Mouse (Mus musculus) right cerebral cortex, postnatal 10 days (tissue): ENCODE results near the gene Klhl12.
"Not testable (repeated sequence)": the region's sequence is repeated elsewhere in the genome, so short reads cannot be mapped to it uniquely, and the experiment has no call there.

Experiments used
- DNase-seq, 2 experiments: peaks; one replicate each; pipeline ENCODE4 v3.0.0; 2021; ENCODE audit warnings: low spot score in 2 of 2

Gene Klhl12

GRCm38 (mm10) chr1:134513876-134514590, 58.7 kb downstream of the Klhl12 start:
- DNase-seq: no peak

DNA sequence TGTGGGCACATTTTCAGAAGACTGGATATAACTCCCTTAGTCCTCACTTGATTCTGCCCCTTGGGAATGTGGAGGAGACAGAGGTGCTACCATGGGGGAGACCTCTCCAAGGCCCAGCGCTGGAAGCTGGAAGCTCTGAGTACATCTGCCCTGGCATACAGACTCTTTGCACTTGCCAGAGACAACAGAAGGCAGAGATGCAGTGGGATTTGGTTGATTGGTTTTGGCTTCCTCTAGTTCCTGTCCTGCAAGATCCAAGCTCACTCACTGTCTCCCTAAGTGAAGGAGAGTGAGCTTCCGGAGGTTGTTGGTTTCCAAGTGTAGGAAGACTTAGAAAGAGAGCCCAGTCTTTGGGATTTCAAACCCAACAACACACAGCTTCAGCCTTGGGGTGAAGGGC, 60.6 kb downstream of the Klhl12 start:
- DNase-seq: no peak

GRCm38 (mm10) chr1:134516491-134517198, 61.3 kb downstream of the Klhl12 start:
- DNase-seq: no peak

- DNase-seq: not testable (repeated sequence)
Observed at GRCm38 (mm10) chr1:134517841-134518240, 62.5 kb downstream of the Klhl12 start.

DNA sequence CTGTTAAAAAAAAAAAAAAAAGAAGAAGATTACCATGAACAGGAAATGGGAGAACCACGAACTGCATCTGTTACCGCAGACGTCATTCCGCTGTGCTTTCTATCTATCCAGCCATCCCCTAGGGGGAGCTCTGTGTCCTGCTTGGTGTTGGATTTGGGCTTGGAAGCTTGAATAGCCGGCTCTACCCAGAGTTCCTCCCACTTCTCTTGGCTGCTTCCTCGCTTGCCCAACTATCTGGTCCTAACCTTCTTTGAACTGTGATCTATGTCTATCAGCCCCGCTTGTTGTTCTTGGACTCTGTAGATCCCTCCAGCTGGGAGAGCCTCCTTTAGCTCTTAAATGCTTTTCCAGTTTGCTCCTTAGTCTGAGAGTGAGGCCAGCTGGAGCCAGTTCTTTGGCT, 63.3 kb downstream of the Klhl12 start:
- peak; percentile 84 for DNase-seq

DNA sequence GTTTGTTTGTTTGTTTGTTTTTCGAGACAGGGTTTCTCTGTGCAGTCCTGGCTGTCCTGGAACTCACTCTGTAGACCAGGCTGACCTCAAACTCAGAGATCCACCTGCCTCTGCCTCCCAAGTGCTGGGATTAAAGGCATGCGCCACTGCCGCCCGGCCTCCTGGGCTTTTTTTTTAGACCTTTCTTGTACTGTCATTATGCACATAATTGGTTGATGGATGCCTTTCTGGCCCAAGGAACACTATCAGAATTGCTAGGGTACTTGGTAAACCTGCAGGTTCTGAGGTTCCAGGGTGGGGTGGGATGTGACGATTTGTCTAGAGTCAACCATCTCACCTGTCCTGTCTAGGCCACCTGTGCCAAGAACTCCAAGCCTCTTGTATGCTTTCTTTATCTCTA, 63.9 kb downstream of the Klhl12 start:
- not testable (repeated sequence) for DNase-seq

GRCm38 (mm10) chr1:134520001-134520721, 64.8 kb downstream of the Klhl12 start:
- no peak for DNase-seq

DNA sequence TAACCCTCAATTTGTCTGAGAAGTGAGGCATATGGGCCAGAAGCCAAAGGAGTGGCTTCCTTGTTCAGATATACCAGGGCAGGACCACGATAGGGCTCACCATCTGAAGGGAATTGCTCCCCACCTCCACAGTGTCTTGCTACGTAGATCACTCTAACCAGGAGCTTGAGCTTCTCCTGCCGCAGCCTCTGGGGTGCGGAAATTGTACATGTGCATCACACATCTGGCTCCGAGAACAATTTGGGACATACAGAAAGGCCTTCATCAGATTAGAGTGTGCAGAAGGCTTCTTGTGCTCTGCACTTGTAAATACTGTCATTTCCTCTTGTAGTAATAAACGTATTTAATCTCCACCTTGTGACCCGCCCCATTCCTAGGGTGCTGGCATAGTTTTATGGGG, 65.8 kb downstream of the Klhl12 start:
- DNase-seq: no peak

GRCm38 (mm10) chr1:134522325-134522724, 67.0 kb downstream of the Klhl12 start:
- DNase-seq: no peak

DNA sequence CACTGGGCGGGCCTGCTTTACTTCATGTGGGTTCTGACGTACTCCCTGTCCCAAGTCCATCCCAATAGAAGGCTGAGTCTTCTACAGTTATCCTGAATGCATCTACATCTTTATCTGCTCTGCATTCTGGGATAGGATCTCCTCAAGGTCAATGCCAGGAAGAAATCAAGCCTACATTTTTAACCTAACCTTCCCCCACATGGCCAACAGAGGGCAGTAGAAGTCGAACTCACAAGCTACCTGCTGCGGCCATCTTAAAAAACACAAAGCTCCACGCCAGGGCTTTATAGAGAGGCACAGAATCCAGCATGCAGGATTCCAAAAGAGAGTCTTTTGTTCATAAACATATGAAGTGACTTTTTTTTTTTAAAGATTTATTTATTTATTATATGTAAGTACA, 69.1 kb downstream of the Klhl12 start:
- DNase-seq: no peak

DNA sequence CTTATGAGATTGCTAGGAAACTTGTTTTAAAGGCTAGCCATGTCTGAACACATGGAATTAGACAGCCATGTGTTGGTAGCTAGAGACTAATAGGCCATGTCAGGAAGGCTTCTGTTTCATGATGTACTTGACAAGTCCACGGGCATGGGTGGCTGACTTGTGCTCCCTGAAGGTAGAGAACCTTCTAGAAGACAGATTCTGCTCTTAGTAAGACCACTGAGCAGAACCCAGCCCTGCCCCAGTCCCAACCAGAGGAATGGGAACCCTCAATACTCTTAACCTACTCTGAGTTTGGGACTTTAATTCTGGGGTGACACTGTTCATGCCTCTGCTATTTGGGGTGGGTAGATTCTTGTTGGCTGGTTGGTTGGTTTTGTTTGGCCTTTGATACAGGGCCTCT, 69.7 kb downstream of the Klhl12 start:
- DNase-seq: no peak

- DNase-seq: no peak
Observed at GRCm38 (mm10) chr1:134526752-134527151, 71.4 kb downstream of the Klhl12 start.

DNA sequence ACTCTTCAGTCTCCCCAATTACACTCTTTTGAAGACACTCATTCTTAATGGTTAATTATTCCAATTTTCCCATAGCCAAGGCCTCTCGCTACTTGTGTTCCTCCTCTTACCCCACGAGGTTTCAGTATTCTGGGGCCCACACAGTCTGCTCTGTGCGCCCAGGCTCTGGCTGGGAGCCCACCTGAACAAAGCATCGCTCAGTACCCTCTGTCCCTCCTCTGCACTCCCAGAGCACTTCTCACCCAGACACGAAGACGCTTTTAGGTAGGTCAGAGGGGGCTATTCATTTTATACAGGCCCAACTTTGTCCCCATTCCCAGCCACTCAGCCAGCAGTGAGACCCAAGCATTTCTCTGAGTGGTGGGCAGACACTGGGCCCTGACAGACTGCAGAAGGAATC, 75.3 kb downstream of the Klhl12 start:
- DNase-seq: peak; percentile 81 to 84

DNA sequence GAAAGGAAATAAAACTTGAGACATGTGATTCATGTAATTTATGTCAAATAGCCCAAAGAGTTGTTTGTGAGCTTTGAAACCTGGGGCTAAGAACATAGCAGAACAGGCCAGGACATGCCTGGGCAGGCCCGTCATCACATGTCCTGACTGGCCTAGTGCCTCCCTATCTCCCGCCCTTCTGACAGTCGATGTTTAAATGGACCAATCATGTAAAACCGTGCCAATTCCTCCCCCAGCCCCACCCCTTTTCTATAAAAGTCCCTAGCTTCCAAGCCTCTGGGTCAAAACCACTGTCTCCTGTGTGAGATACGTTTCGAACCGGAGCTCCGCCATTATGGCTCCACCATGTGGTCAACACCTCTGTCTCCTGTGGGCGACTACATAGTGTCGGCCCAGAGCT, 78.4 kb downstream of the Klhl12 start:
- not testable (repeated sequence) for DNase-seq

DNA sequence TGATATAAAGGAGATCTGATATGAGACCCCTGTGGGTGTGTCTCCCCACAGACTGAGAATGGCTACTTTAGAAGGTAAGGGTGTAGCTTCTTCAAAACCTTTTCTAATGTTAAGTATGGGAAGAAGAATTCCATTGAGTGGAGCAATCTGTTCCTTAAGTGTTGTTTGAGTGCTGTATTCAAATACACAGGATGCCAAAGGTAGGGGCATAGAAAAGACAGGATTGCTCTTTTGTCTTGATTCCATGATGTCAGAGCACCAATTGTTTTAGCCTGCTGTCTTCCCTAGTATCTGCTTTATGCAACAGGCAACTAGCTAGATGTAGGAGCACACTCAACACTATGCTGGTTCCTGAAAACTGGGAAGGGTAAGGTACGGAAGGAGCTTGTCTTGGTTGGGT, 79.7 kb downstream of the Klhl12 start:
- no peak for DNase-seq

- no peak for DNase-seq
Observed at GRCm38 (mm10) chr1:134535513-134535912, 80.2 kb downstream of the Klhl12 start.

DNA sequence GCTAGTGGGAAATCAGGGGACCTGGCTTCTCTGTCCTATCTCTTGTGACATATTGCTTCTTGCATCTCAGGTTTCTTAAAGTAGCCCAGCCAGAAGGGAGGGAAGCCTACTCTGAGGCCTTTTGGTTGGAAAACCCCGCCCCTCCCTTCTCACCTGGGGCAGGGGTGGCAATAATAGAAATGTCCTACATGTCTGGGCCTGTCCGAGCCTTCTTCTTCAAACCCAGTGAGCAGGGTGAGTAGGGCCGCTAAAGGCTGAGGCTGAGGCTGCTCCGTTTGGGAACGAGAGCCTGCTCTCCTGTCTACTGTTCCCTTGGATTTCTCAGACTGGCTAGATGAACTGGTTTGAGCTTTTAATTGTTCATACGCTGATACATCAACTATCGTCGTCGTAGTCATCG, 85.3 kb downstream of the Klhl12 start:
- DNase-seq: no peak
